Mouse (Mus musculus) forebrain, embryonic 12.5 days (tissue): ENCODE measurements at regions not wholly inside any gene's neighbourhood (a gene's known extent, or its start where the extent isn't known, plus 50 kb on each side); places are given as distances from the start of the nearest gene placed in this dataset.

Experiments
- ATAC-seq: fragments of 200-750 bp; cut with Nextera tagmentation; 2 replicates; pipeline ENCODE4 v1.8.0; 2017; ENCODE audit warnings: moderate TSS enrichment; ENCODE audit not compliant: low FRiP score
- H3K27ac ChIP-seq: fragments of 300-500 bp; sonication (generic); 2 replicates; pipeline ENCODE4 v1.5.1; 2016; ENCODE audit warnings: mild to moderate bottlenecking
- H3K27me3 ChIP-seq: fragments of 300-500 bp; sonication (generic); 2 replicates; pipeline ENCODE4 v1.6.1; 2016; ENCODE audit warnings: mild to moderate bottlenecking
- H3K36me3 ChIP-seq: fragments of 300-500 bp; sonication (generic); replicated peaks from 2 replicates; pipeline ENCODE4 v1.6.1; 2016; ENCODE audit warnings: mild to moderate bottlenecking
- H3K4me1 ChIP-seq: fragments of 300-500 bp; sonication (generic); 2 replicates; pipeline ENCODE4 v1.6.1; 2016
- H3K4me2 ChIP-seq: fragments of 300-500 bp; sonication (generic); 2 replicates; pipeline ENCODE4 v1.6.1; 2016; ENCODE audit warnings: mild to moderate bottlenecking, moderate library complexity
- H3K4me3 ChIP-seq: fragments of 300-500 bp; sonication (generic); replicated peaks from 2 replicates; pipeline ENCODE4 v1.5.1; 2016; ENCODE audit warnings: mild to moderate bottlenecking
- H3K9ac ChIP-seq: fragments of 300-500 bp; sonication (generic); 2 replicates; pipeline ENCODE4 v1.6.1; 2016; ENCODE audit warnings: mild to moderate bottlenecking
- H3K9me3 ChIP-seq: fragments of 300-500 bp; sonication (generic); 2 replicates; pipeline ENCODE4 v1.6.1; 2016
- WGBS: fragments of 180-500 bp; shearing (Covaris S2); methylation state at CpG from one replicate; pipeline ENCODE4 v1.1.7; 2016; 5-methylcytosine and 5-hydroxymethylcytosine counted together

GRCm38 (mm10) chr8:126683950-126684349 is 90.2 kb upstream of the Irf2bp2 start:
- H3K36me3 ChIP-seq, result no peaks in the 10 kb centered on the region
- H3K9me3 ChIP-seq, result no peaks in the 10 kb centered on the region
- no peak overlapping the region for H3K4me3 ChIP-seq
- H3K4me1 ChIP-seq, result 0 out of 2 replicates have a peak, but pooled peaks cover 9% of the 10 kb centered on the region
- H3K9ac ChIP-seq, result no peak overlapping the region
- 80% methylated on average over 4 of the region's 4 CpGs for WGBS
- H3K27me3 ChIP-seq, result no peaks in the 10 kb centered on the region
- H3K4me2 ChIP-seq, result no peak overlapping the region
- no peak for ATAC-seq
- no peak overlapping the region for H3K27ac ChIP-seq

GRCm38 (mm10) chr8:126683555-126683947 is 89.8 kb upstream of the Irf2bp2 start:
- no peak for ATAC-seq
- WGBS, result 92% methylated on average over 2 of the region's 2 CpGs
- Histone ChIP-seq H3K27me3 (no peaks in the 10 kb centered on the region), H3K4me1 (peaks cover 9% of the 10 kb centered on the region), H3K9me3 (no peaks in the 10 kb centered on the region), H3K4me2 (no peak overlapping the region), H3K4me3 (no peak overlapping the region), H3K9ac (no peak overlapping the region), H3K27ac (no peak overlapping the region), H3K36me3 (no peaks in the 10 kb centered on the region)

DNA sequence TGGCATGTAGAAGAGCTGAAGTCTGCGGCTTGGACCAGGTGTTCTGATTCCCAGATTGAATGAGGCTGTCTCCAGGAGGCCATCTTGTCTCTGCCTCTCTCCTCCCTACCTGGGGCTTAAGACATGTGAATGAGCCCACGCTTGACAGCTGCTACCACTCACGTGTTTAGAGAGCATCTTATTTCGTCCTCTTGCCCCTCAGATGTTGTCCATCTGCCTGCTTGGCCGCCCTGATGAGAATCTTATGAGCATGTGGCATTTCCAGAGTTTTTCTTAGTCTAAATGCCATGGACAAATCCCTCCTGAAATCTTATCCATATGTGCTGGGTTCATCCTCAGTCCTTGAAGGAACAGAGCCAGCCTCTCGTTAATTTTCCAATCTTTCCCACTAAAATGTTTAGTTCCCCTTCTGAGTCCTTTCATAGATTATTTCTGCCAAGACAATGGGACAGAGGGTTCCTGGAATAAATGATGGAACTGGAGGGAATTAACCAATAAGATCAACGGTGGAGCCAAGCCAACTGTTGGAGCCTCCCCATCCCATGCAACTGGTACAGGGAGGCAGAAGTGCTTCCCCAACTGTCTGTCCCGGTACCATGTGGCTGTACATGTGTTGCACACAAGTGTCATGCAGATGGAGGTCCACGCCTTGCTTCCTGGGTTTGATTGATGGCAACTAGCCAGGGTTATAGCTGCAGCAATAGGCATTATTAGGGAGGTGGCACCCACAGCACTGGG is 89.2 kb upstream of the Irf2bp2 start:
- Histone ChIP-seq H3K9ac (no peak overlapping the region), H3K9me3 (no peaks in the 10 kb centered on the region), H3K4me3 (no peak overlapping the region), H3K36me3 (no peaks in the 10 kb centered on the region), H3K27ac (no peak overlapping the region), H3K4me2 (no peak overlapping the region), H3K4me1 (peaks cover 15% of the 10 kb centered on the region), H3K27me3 (no peaks in the 10 kb centered on the region)
- no peak for ATAC-seq
- WGBS, result 75% methylated on average over 9 of the region's 9 CpGs

DNA sequence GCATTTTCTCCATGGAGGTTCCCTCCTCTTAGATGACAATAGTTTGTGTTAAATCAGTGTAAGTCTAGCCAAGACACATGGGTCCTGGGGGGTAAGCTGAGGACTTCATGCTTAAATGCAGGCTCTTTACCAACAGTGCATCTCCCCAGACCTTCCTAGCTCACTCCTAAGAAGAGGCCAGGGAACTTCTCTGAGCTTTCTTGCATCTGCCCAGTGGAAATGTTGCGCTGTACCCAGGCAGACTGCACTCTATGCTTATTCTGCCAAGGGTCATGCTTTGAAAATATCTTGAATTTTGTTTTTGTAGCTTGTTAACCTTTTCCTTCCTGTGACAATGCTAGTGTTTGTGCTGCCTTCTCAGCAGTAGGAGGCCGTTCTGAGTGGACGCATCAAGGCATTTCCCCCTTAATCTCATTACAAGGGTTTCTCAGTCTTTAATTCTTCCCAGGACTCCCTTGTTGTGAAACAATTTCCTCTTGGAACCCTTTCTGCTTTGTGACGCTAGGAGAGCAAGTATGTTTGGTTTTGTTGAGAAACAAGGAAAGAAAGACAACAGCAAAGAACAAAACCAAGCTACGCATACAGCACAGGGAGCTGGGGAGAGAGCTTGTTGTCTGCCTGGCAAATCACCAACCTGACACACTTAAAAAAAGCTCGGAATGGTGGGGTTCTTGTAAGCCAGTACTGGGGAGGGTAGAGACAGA is 88.3 kb upstream of the Irf2bp2 start:
- H3K9ac ChIP-seq, result no peak overlapping the region
- no peaks in the 10 kb centered on the region for H3K27me3 ChIP-seq
- WGBS, result 32% methylated on average over 6 of the region's 6 CpGs
- H3K4me1 ChIP-seq, result peaks cover 20% of the 10 kb centered on the region
- no peaks in the 10 kb centered on the region for H3K36me3 ChIP-seq
- H3K4me2 ChIP-seq, result no peak overlapping the region
- no peaks in the 10 kb centered on the region for H3K9me3 ChIP-seq
- no peak overlapping the region for H3K4me3 ChIP-seq
- no peak for ATAC-seq
- no peak overlapping the region for H3K27ac ChIP-seq

DNA sequence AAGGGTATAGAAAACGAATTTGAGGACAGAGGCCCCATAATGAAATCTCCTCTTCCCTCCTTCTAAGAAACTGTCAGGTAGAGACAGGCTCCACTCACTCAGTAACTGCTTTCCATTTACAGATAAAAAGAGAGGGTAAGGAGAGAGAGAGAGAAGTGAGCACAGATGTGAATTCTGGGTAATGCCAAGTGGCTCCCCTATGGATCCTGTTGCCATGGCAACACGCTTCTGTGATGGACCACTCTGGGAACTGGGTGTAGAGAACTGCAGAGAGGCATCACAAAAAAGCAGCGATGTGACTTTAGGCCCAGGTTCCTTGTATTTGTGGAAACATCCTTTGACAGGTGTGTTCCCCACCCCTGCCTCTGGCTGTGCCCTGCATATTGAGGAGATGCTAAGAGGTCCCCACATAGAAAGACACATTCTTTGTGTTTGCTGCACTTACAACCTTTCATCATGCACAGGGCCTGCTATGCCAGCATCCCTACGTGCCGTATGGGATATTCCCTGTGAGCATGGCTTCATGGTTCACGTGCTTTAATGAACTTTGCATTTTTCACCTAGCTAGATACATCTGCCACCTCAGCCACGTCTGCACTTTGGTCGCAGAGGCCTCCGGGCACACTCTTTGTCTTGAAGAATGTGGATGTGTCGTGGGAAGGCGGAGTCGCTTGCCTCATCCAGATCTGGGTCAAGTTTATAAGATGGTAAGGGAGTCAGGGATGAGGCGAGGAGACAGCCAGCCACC is 84.4 kb upstream of the Irf2bp2 start:
- no peaks in the 10 kb centered on the region for H3K36me3 ChIP-seq
- H3K9ac ChIP-seq, result no peak overlapping the region
- WGBS, result 76% methylated on average over 13 of the region's 13 CpGs
- no peak overlapping the region for H3K4me2 ChIP-seq
- 0 out of 2 replicates have a peak, but pooled peaks have one; percentile 51 for ATAC-seq
- peaks cover 20% of the 10 kb centered on the region for H3K4me1 ChIP-seq
- no peaks in the 10 kb centered on the region for H3K9me3 ChIP-seq
- H3K4me3 ChIP-seq, result no peak overlapping the region
- 0 out of 2 replicates have a peak, but pooled peaks cover 4% of the 10 kb centered on the region for H3K27me3 ChIP-seq
- H3K27ac ChIP-seq, result peak overlapping the region; percentile 31; the same call in 1 of the 2 replicates

GRCm38 (mm10) chr8:126675153-126675552 is 81.4 kb upstream of the Irf2bp2 start:
- Histone ChIP-seq H3K9ac (no peak overlapping the region), H3K27me3 (0 out of 2 replicates have a peak, but pooled peaks cover 4% of the 10 kb centered on the region), H3K4me2 (no peak overlapping the region), H3K9me3 (no peaks in the 10 kb centered on the region), H3K4me3 (no peak overlapping the region), H3K27ac (no peak overlapping the region), H3K4me1 (peaks cover 12% of the 10 kb centered on the region), H3K36me3 (no peaks in the 10 kb centered on the region)
- 89% methylated on average over 2 of the region's 2 CpGs for WGBS
- no peak for ATAC-seq

- Histone ChIP-seq H3K9ac (no peak overlapping the region), H3K27ac (no peak overlapping the region), H3K27me3 (0 out of 2 replicates have a peak, but pooled peaks cover 9% of the 10 kb centered on the region), H3K4me3 (no peak overlapping the region), H3K4me1 (peaks cover 22% of the 10 kb centered on the region), H3K4me2 (no peak overlapping the region), H3K36me3 (no peaks in the 10 kb centered on the region), H3K9me3 (no peaks in the 10 kb centered on the region)
- no peak for ATAC-seq
- 78% methylated on average over 9 of the region's 9 CpGs for WGBS
These were observed 79.4 kb upstream of the Irf2bp2 start for GRCm38 (mm10) chr8:126673038-126673740.

DNA sequence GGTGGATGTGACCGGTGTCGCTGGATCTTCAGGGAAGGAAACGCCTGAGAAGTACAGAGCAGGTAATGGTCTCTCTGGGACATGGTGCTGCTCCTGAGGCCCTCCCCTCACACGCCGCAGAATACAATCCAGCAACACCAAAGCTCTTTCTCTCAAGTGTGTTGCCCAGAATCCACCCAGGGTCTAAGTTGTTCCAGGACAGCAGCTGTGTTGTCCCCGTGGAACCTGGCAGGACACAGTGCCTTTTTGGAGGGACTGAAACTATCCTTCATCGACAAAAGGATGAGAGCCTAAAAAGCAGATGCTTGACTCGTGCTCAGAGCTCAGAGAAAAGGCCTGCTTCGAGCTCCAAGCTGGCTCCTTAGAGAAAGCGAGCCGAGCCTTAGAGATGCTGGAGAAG is 77.8 kb upstream of the Irf2bp2 start:
- no peak for ATAC-seq
- Histone ChIP-seq H3K4me3 (no peak overlapping the region), H3K27ac (no peak overlapping the region), H3K36me3 (no peaks in the 10 kb centered on the region), H3K4me1 (peaks cover 30% of the 10 kb centered on the region), H3K4me2 (no peak overlapping the region), H3K9ac (no peak overlapping the region), H3K27me3 (0 out of 2 replicates have a peak, but pooled peaks cover 7% of the 10 kb centered on the region), H3K9me3 (no peaks in the 10 kb centered on the region)
- 93% methylated on average over 11 of the region's 11 CpGs for WGBS

- Histone ChIP-seq H3K36me3 (no peaks in the 10 kb centered on the region), H3K27me3 (0 out of 2 replicates have a peak, but pooled peaks cover 5% of the 10 kb centered on the region)
- no peak for ATAC-seq
These were observed 76.1 kb upstream of the Irf2bp2 start for GRCm38 (mm10) chr8:126669919-126670318.

DNA sequence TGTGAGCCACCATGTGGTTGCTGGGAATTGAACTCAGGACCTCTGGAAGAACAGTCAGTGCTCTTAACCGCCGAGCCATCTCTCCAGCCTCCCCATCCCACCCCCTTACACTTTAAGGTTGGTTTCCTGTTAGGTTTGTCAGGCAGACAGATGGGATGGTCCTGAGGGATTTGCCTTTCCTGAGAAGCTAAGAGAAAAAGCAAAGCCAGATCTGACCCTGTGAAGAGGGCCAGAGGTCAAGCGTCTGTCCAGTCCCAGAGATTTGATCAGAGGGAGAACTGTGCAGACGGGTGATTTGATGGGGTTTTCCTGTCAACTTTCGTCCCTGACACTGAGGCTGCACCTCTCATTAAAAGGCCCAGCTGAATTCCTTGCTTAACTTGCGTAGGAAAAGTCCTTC is 75.4 kb upstream of the Irf2bp2 start:
- Histone ChIP-seq H3K4me2 (no peak overlapping the region), H3K9me3 (no peaks in the 10 kb centered on the region), H3K4me1 (peaks cover 54% of the 10 kb centered on the region), H3K9ac (no peak overlapping the region), H3K4me3 (no peak overlapping the region), H3K36me3 (no peaks in the 10 kb centered on the region), H3K27me3 (0 out of 2 replicates have a peak, but pooled peaks cover 5% of the 10 kb centered on the region), H3K27ac (no peak overlapping the region)
- no peak for ATAC-seq
- 78% methylated on average over 6 of the region's 6 CpGs for WGBS

More at GRCm38 (mm10) chr8:126669919-126670318, 76.1 kb upstream of the Irf2bp2 start:
- no peak overlapping the region for H3K4me2 ChIP-seq
- H3K4me3 ChIP-seq, result no peak overlapping the region
- no peaks in the 10 kb centered on the region for H3K9me3 ChIP-seq
- no peak overlapping the region for H3K27ac ChIP-seq
- peaks cover 46% of the 10 kb centered on the region for H3K4me1 ChIP-seq
- 90% methylated on average over 9 of the region's 9 CpGs for WGBS
- no peak overlapping the region for H3K9ac ChIP-seq

DNA sequence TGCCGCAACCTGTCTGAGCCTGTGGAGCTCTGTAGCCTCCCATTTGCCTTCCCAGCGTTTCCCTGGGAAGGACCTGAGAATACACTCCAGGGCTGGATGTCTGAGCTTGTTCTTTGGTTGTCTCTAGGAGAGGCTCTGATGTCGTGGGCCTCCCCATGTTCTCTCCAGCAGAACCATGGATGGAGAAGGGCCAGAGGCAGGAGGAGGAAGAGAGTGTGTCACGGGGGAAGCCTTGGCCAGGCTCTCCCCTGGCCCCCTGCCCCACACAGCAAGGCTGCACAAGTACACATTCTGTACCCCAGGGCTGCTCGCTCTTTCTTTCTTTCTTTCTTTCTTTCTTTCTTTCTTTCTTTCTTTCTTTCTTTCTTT is 74.9 kb upstream of the Irf2bp2 start:
- WGBS, result 77% methylated on average over 5 of the region's 5 CpGs
- ATAC-seq, result no peak
- Histone ChIP-seq H3K9me3 (no peaks in the 10 kb centered on the region), H3K4me1 (peaks cover 59% of the 10 kb centered on the region), H3K9ac (no peak overlapping the region), H3K4me2 (no peak overlapping the region), H3K27me3 (0 out of 2 replicates have a peak, but pooled peaks cover 5% of the 10 kb centered on the region), H3K4me3 (no peak overlapping the region), H3K27ac (peak overlapping the region; percentile 97; the same call in 1 of the 2 replicates), H3K36me3 (no peaks in the 10 kb centered on the region)
